Mouse (Mus musculus) forebrain, embryonic 14.5 days (tissue): ENCODE data around the gene Il11ra1. TPM values are rescaled to one million over a fixed set of nuclear protein-coding genes. Genes with fewer than 3 reads are reported as not detected.
"Not testable (repeated sequence)": the region's sequence is repeated elsewhere in the genome, so short reads cannot be mapped to it uniquely, and the experiment has no call there.

Experiments used
- ATAC-seq: fragments of 200-750 bp; cut with Nextera tagmentation; 2 replicates; pipeline ENCODE4 v1.8.0; 2017; ENCODE audit warnings: mild to moderate bottlenecking, moderate library complexity
- DNase-seq: peaks from one replicate; pipeline ENCODE4 v3.0.0-alpha.2; 2015; ENCODE audit warnings: low spot score
- H3K27ac ChIP-seq: fragments of 300-500 bp; sonication (generic); 2 replicates; pipeline ENCODE4 v1.5.1; 2014; ENCODE audit warnings: low read depth, mild to moderate bottlenecking, control low read depth, low read length, moderate library complexity
- H3K27me3 ChIP-seq: fragments of 300-500 bp; sonication (generic); replicated peaks from 2 replicates; pipeline ENCODE4 v1.6.1; 2014; ENCODE audit warnings: low read length, control low read depth, mixed read lengths; ENCODE audit not compliant: control insufficient read depth, insufficient read depth
- H3K36me3 ChIP-seq: fragments of 300-500 bp; sonication (generic); 2 replicates; pipeline ENCODE4 v1.6.1; 2014; ENCODE audit warnings: low read length, control low read depth; ENCODE audit not compliant: control insufficient read depth, insufficient read depth
- H3K4me1 ChIP-seq: fragments of 300-500 bp; sonication (generic); 2 replicates; pipeline ENCODE4 v1.6.1; 2014; ENCODE audit warnings: antibody characterized with exemption, low read length, control low read depth; ENCODE audit not compliant: control insufficient read depth, insufficient read depth
- H3K4me2 ChIP-seq: fragments of 300-500 bp; sonication (generic); 2 replicates; pipeline ENCODE4 v1.6.1; 2014; ENCODE audit warnings: mild to moderate bottlenecking, control low read depth, low read length
- H3K4me3 ChIP-seq: fragments of 300-500 bp; sonication (generic); 2 replicates; pipeline ENCODE4 v1.5.1; 2014; ENCODE audit warnings: low read depth, low read length, control low read depth
- H3K9ac ChIP-seq: fragments of 300-500 bp; sonication (generic); 2 replicates; pipeline ENCODE4 v1.6.1; 2014; ENCODE audit warnings: mild to moderate bottlenecking, low read length, control low read depth, moderate library complexity
- H3K9me3 ChIP-seq: fragments of 300-500 bp; sonication (generic); replicated peaks from 2 replicates; pipeline ENCODE4 v1.6.1; 2016; ENCODE audit warnings: low read length, control low read depth, mixed read lengths; ENCODE audit not compliant: control insufficient read depth
- WGBS: fragments of 180-500 bp; shearing (Covaris S2); extraction: QIAGEN DNeasy Blood & Tissue Kit; methylation state at CpG from one replicate; pipeline ENCODE4 v1.1.7; 2014; 5-methylcytosine and 5-hydroxymethylcytosine counted together
- polyA plus RNA-seq: library from polyadenylated mRNA; unstranded; fragments of >200 nt; fragmentation: Nextera tagmentation; extraction: Ambion mirVana; gene quantifications from 2 replicates; pipeline ENCODE4 v1.2.1, GENCODE M21; 2014

Il11ra1 gene
- polyA plus RNA-seq, 1 experiment from 2014 or later = 24.3 TPM

- no peaks in the 10 kb centered on the region for H3K9me3 ChIP-seq
- peaks cover 11% of the 10 kb centered on the region; the same call in 1 of the 2 replicates for H3K36me3 ChIP-seq
- 38% methylated on average over 17 of the region's 17 CpGs for WGBS
- peak overlapping the region; percentile 22 for H3K9ac ChIP-seq
- H3K27me3 ChIP-seq = no peaks in the 10 kb centered on the region
- H3K27ac ChIP-seq = peak overlapping the region; percentile 70; the same call in 1 of the 2 replicates
- no peak overlapping the region for H3K4me3 ChIP-seq
- peak overlapping the region; percentile 14; the same call in 1 of the 2 replicates for H3K4me2 ChIP-seq
- ATAC-seq (no peak), DNase-seq (peak; percentile 68)
- peaks cover 76% of the 10 kb centered on the region for H3K4me1 ChIP-seq
Measured at GRCm38 (mm10) chr4:41676248-41677005, 23.4 kb upstream of the Il11ra1 start.

- Histone ChIP-seq H3K9ac (peak overlapping the region; percentile 47), H3K4me1 (peaks cover 73% of the 10 kb centered on the region), H3K27ac (peak overlapping the region; percentile 70; the same call in 1 of the 2 replicates), H3K9me3 (no peaks in the 10 kb centered on the region), H3K27me3 (no peaks in the 10 kb centered on the region), H3K4me2 (peak overlapping the region; percentile 14; the same call in 1 of the 2 replicates), H3K4me3 (no peak overlapping the region), H3K36me3 (peaks cover 11% of the 10 kb centered on the region; the same call in 1 of the 2 replicates)
- DNase-seq (peak; percentile 85), ATAC-seq (peak; percentile 63)
- WGBS = 30% methylated on average over 13 of the region's 13 CpGs
Measured at GRCm38 (mm10) chr4:41677006-41677629, 22.7 kb upstream of the Il11ra1 start.

- peaks cover 11% of the 10 kb centered on the region; the same call in 1 of the 2 replicates for H3K36me3 ChIP-seq
- ATAC-seq (no peak), DNase-seq (no peak)
- WGBS = 72% methylated on average over 6 of the region's 6 CpGs
- no peaks in the 10 kb centered on the region for H3K9me3 ChIP-seq
- peaks cover 68% of the 10 kb centered on the region for H3K4me1 ChIP-seq
- H3K4me2 ChIP-seq = no peak overlapping the region
- H3K27ac ChIP-seq = peak overlapping the region; percentile 39; the same call in 1 of the 2 replicates
- 0 out of 2 replicates have a peak overlapping the region, but pooled peaks have one; percentile 1 for H3K9ac ChIP-seq
- H3K4me3 ChIP-seq = no peak overlapping the region
- H3K27me3 ChIP-seq = no peaks in the 10 kb centered on the region
Measured at GRCm38 (mm10) chr4:41678863-41679262, 20.9 kb upstream of the Il11ra1 start.

- no peak overlapping the region for H3K4me2 ChIP-seq
- H3K4me1 ChIP-seq = peaks cover 68% of the 10 kb centered on the region
- H3K27ac ChIP-seq = peak overlapping the region; percentile 39; the same call in 1 of the 2 replicates
- ATAC-seq (no peak), DNase-seq (no peak)
- H3K36me3 ChIP-seq = peaks cover 11% of the 10 kb centered on the region; the same call in 1 of the 2 replicates
- H3K9ac ChIP-seq = 0 out of 2 replicates have a peak overlapping the region, but pooled peaks have one; percentile 1
- H3K27me3 ChIP-seq = no peaks in the 10 kb centered on the region
- no peak overlapping the region for H3K4me3 ChIP-seq
- 33% methylated on average over 1 of the region's 2 CpGs for WGBS
- no peaks in the 10 kb centered on the region for H3K9me3 ChIP-seq
Measured at GRCm38 (mm10) chr4:41679291-41679690, 20.5 kb upstream of the Il11ra1 start.

- no peak overlapping the region for H3K9ac ChIP-seq
- 0 out of 2 replicates have a peak, but pooled peaks cover 7% of the 10 kb centered on the region for H3K36me3 ChIP-seq
- no peaks in the 10 kb centered on the region for H3K27me3 ChIP-seq
- no peak overlapping the region for H3K4me2 ChIP-seq
- WGBS = 46% methylated on average over 4 of the region's 4 CpGs
- H3K9me3 ChIP-seq = no peaks in the 10 kb centered on the region
- ATAC-seq = no peak
- H3K4me3 ChIP-seq = no peak overlapping the region
- H3K27ac ChIP-seq = peak overlapping the region; percentile 52; the same call in 1 of the 2 replicates
- DNase-seq = peak; percentile 71
- H3K4me1 ChIP-seq = peaks cover 59% of the 10 kb centered on the region
Measured at GRCm38 (mm10) chr4:41681176-41681575, 18.6 kb upstream of the Il11ra1 start.

- H3K9ac ChIP-seq = no peak overlapping the region
Measured at GRCm38 (mm10) chr4:41681947-41682346, 17.8 kb upstream of the Il11ra1 start.

GRCm38 (mm10) chr4:41682789-41683188, 17.0 kb upstream of the Il11ra1 start:
- WGBS = 23% methylated on average over 6 of the region's 6 CpGs
- H3K9ac ChIP-seq = peak overlapping the region; percentile 40; the same call in 1 of the 2 replicates
- peak overlapping the region; percentile 75 for H3K27ac ChIP-seq
- H3K4me1 ChIP-seq = peaks cover 43% of the 10 kb centered on the region
- no peak overlapping the region for H3K4me3 ChIP-seq
- no peaks in the 10 kb centered on the region for H3K9me3 ChIP-seq
- H3K36me3 ChIP-seq = 0 out of 2 replicates have a peak, but pooled peaks cover 7% of the 10 kb centered on the region
- H3K4me2 ChIP-seq = peak overlapping the region; percentile 28
- ATAC-seq (no peak), DNase-seq (no peak)
- H3K27me3 ChIP-seq = no peaks in the 10 kb centered on the region

More at GRCm38 (mm10) chr4:41681947-41682346, 17.8 kb upstream of the Il11ra1 start:
- H3K4me2 ChIP-seq = peak overlapping the region; percentile 5; the same call in 1 of the 2 replicates
- H3K9me3 ChIP-seq = no peaks in the 10 kb centered on the region
- no peaks in the 10 kb centered on the region for H3K27me3 ChIP-seq
- peak overlapping the region; percentile 75 for H3K27ac ChIP-seq
- DNase-seq (peak; percentile 78), ATAC-seq (peak; percentile 32; the same call in 1 of the 2 replicates)
- no peak overlapping the region for H3K4me3 ChIP-seq
- 0 out of 2 replicates have a peak, but pooled peaks cover 7% of the 10 kb centered on the region for H3K36me3 ChIP-seq
- peaks cover 51% of the 10 kb centered on the region for H3K4me1 ChIP-seq
- WGBS = 55% methylated on average over 10 of the region's 10 CpGs

GRCm38 (mm10) chr4:41683303-41683702, 16.5 kb upstream of the Il11ra1 start:
- H3K9me3 ChIP-seq, H3K27me3 ChIP-seq, H3K4me3 ChIP-seq, H3K36me3 ChIP-seq, DNase-seq, H3K9ac ChIP-seq, H3K27ac ChIP-seq: not testable (repeated sequence)
- WGBS = under 1% methylated on average over 18 of the region's 27 CpGs
- Histone ChIP-seq H3K4me2 (0 out of 2 replicates have a peak overlapping the region, but pooled peaks have one; percentile 32), H3K4me1 (peaks cover 38% of the 10 kb centered on the region)
- peak; percentile 38 for ATAC-seq
